Mouse (Mus musculus) urinary bladder, adult 18-20 months (tissue): ENCODE measurements around the gene Igdcc3.
A peak's percentile ranks its signal among the peaks of the same experiment; 100 is the strongest.
"Not testable (repeated sequence)": the region's sequence is repeated elsewhere in the genome, so short reads cannot be mapped to it uniquely, and the experiment has no call there.

Source experiments
- DNase-seq, 2 experiments: peaks; one replicate each; pipeline ENCODE4 v3.0.0; 2022; ENCODE audit warnings: low spot score in 2 of 2, mixed read lengths in 2 of 2

The Igdcc3 gene

DNA sequence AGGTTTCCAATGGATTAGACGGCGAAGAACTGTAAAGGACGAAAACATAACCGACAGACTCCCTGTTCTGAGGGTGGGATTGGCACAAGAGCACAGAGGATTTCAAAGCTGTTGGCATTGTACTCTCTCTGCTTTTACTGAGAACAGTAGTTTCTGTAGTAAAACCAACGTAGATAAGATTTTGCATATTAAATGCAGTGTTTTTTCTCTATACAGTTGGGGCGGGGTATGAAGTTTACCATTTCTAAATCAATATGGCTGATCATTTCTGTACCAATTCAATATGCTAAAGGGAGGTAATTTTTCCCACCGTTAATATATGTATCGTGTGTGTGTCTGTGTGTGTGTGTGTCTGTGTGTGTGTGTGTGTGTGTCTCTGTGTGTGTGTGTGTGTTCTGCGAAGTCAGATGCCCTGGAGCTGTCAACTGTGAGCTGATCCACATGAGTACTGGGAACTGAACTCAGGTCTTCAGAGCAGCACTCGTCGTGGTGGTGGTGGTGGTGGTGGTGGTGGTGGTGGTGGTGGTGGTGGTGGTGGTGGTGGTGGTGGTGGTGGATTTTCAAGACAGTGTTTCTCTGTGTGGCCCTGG, 61.3 kb downstream of the Igdcc3 start:
- DNase-seq: no peak

DNA sequence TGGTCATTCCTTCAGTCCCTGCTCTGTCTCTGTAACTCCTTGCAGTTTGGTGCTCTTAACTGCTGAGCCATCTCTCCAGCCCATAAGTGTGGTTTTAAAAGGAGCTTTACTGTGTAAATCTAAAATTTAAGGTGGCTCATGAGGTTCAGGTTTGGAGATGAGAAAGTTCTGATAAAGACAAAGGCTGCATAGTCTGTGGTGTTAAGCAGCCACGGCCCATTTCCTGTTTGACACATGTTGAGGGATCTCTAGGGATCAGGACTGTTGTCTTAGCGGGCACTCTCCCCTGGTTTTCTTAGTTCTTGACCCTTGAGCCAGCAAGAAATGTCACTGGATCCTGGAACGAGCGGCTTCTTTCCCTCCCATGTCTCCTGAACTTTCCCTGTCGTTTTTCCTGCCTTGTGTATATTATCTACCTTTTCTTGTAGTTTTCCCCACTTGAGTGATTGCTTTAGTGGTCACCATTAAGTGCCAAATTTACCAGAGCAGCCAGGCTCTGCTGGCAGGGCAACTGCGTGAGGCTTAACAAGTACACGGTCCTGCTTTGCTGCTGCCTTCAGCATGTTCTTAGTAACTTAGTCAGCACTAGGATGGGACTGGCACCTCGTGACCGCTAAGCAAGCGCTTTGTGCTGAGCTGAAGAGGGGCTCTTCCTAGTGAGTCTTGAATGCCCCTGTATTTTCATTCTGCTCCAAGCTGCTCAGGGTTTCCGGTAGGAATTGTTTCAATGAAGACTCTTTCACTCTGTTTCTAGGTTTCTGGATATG, 64.2 kb downstream of the Igdcc3 start:
- DNase-seq: no peak

DNA sequence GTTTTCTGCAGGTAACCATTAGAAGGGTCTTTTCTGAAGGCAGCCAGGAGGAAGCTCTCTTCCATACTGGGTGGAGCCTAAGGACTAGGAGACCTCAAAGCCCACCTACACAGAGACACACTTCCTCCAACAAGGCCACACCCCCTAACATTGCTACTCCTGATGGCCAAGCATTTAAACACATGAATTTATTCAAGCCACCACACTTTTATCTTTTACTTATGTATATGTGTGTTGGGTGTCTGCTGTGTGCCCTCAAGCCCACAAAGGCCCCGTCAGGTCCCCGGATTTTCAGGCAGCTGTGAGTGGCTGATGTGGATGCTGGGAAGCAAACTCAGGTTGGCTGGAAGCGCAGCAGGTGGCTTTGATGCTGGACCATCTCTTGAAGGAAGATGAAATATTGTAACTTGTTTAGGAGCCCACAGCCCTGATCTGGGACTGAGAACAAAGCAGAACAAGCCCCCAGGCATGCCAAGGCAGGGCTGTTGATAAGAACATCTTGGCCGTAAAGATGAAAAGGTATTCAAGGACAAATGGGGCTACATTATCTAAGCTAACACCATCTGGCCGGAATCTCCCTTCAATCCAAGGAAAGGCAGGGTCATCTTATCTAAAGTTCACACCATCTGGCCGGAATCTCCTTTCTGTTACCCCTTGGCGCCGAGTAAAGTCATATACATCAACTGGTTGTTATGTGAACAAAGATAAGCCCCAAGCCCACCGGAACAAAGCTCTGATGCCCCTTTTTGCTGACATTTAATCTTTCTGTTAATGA, 66.2 kb downstream of the Igdcc3 start:
- not testable (repeated sequence) for DNase-seq

DNA sequence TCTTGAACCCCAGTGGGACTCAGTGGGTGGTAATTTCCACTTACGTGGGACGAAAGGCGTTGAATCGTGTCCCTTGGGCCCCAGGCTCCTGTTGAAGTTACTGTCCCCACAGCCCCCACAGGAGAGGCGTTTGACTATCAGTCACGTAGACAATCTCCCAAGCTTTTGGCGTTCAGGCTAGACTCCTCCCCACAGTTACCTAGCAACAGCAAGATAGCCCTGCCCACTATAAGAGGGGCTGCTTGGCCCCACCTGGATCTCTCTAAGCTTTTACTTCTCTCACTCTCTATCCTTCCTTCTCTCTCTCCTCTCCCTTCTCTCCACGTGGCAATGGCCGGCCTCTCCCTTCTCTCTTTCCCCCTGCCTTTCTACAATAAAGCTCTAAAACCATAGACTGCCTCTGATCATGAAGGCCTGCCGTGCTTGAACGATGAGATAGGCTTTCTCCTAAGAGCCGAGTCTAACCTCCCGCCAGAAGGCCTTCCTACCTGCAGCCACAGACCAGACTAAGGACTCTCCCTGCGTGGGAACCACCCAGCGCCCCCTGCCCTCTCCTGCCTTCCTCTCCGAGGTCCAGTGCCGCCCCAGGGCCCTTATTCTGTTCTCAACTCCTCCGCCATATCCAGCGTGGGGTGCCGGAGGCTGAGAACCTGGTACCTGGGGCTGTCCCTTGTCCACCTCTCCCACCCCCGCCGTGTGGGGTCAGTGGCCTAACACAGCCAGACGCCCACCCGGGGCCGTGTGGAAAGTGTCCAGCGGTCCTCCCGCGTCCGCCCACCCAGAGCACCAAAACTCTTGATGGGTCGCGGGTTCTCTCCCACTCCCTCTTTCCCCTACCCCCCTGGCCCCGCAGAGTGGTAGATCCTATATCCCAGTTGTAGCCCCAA, 67.5 kb downstream of the Igdcc3 start:
- no peak for DNase-seq

DNA sequence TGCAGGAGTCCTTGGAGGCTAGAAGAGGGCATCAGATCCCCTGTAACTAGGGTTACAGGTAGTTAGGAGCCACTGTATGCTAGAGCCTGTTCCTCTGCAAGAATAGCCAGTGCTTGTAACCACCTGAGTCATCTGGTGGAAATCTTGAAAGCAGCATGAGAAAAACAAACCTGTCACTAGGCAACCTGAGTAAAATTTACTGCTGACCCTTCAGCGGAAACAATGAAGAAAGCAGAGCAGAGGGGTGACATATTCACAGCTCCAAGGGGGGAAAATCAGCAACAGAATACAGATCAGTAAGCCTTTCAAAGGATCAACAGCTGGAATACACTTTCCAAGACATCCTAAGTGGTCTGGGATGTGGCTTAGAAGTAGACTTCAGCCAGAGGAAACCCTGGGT, 70.6 kb downstream of the Igdcc3 start:
- DNase-seq: no peak

DNA sequence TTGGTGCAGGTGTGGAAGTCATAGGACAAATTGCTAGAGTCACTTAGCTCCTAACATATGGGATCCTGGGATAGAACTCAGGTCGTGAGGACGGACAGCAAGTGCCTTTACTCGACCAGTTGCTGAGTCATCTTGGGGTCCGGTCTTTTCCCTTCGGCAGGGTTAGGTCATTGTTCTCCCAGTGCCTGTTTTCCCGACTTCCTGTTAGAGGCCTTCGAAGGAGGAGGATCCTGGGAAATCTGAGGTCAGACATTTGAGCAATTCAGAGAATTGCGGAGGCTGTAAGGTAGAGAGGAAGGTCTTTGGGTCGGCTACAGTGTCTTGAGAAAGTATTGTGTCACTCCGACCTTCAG, 73.4 kb downstream of the Igdcc3 start:
- no peak for DNase-seq

DNA sequence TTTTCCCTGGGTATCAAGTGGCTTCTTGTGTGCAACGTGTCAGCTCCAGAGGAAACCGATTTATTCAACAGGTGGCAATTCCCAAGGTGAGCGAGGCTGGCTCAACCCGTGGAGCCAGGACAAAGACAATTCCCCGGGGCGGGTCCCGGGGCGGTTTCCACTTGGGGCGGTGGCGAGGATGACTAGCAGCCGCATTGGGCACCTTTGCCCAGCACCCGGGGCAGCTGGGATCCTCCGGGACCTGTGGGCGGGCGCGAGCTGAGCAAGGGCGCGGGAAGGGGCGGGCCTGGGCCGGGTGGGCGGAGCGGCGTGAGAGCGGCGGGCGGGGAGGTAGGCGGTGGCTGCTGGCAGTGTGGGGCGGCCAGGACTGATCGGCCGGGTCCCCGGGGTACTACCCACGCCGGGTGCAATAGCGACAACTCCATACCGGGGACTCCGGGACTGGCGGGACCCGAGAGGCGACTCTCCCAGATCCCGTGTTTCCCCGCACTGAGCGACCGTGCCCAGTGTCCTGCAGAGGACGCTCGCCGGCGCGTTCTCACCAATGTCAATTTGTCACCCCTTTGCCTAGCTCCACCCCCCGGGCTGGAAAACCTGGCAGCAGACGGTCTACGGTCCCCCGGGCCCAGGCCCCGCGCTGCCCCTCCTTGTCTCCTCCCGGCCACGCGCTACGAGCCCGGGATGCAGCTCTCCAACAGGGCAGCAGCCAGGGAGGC, 73.9 kb downstream of the Igdcc3 start:
- DNase-seq: peak; percentile 81 to 86

DNA sequence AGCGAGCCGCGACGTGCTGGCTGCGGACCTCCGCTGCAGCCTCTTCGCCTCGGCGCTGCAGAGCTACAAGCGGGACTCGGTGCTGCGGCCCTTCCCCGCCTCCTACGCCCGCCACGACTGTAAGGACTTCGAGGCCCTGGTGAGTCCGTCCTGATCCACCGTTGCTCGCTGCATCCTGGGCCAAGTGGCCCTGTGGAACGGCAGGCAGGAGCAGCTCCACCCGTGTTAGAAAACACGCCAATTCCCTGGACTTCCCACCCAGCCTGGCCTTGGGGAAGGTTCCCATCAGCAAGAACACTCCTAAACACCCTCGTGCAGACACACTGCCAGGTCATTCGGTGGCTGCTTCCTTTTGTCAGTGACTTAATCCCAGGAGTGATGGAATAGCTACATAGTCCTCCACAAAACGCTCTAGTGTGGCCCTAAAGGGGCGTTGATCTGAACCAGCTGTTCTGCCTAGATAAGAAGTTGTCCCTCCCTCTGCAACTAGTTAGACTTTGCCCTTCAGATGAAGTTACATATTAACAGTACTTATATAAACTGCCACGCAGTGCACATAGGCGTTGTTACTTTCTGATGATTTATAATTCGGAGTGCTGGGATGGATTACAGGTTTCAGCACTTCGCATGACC, 74.6 kb downstream of the Igdcc3 start:
- peak in 1 of 2 experiments; percentile 37 for DNase-seq

DNA sequence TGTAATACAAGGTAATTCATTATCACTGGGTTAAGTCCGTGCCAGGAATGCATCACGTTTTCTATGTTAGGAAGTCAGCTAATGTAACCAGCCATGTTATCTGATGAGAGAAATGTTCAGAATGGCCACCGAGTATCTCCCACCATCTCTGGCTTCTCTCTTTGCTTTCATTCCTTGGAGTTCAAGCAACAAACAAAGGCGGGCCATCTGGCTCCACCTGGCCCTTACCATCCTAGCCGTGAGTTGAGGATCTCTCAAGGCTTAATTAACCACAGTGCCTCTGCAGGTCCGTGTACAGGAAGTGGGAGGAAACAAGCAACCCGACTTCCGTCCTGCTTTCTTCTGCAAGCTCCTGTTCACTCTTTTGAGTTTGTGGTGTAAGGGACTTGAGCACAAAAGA, 76.0 kb downstream of the Igdcc3 start:
- no peak for DNase-seq

DNA sequence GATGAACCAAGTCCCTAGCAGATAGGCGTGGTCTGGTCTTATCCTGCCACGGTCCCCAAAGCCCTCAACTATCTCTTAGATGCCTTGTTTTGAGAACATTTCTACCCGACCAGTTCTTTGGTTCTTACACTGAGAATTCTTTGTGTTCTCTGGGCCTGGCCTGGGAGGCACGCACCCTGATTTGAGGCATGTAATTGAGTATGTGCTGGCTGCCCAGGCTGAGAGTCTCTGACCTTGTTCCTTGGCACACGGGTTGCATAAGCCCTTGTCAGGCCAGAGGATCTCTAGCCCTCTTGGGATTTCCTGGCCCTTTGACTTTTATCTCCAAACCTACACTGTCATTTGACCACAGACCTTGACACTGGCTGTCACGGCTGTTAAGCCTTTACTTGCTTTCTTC, 76.7 kb downstream of the Igdcc3 start:
- no peak for DNase-seq

DNA sequence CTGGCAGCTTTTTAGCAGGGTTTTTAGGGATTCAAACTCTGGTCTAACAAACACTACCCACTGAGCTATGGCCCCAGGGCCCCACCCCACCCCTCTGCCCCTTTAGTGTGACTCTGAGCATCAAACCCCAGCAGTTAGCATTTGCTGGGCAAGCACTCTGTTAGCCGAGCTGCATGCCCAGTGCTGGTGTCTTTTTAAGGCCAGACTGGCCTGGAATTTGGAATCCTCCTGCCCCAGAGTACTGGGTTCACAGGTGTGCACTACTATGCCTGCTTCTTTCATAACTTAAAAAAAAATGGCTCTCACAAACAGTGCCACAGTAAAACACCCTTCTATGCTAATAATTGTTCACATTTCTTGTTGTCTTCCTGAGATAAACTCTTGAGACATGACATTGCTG, 77.9 kb downstream of the Igdcc3 start:
- no peak for DNase-seq

DNA sequence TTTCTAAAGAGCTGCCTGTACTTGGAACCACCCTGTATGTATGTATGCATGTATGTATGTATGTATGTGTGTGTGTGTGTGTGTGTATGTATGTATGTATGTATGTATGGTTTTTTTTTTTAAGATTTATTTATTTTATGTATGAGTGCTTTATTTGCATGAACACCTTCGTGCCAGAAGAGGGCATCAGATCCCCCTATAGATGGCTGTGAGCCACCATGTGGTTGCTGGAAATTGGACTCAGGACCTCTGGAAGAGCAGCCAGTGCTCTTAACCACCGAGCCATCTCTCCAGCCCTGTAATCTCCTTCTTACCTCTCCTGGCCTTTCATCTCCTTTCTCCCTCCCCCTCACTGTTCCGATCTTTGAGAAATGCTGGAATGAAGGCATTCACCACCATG, 79.4 kb downstream of the Igdcc3 start:
- DNase-seq: not testable (repeated sequence)

DNA sequence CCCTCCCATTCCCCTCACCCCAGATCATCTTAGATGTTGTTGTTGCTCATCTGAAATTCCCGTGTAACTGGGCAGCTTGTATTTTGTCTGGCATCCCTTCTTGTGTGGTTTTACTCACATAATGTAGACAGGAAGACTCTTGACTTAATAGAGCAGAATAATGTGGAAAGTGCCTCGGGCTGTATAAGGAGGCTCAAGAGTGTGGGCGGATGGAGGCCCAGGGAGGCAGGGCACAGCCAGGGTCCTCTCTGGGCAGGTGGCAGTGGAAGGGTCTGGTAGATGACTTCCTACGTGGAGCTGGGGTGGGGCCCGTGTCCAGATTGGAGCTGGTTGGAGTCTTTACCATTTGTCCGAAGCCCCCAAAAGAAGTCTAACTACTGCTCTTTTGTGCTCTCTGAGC, 82.9 kb downstream of the Igdcc3 start:
- no peak for DNase-seq

DNA sequence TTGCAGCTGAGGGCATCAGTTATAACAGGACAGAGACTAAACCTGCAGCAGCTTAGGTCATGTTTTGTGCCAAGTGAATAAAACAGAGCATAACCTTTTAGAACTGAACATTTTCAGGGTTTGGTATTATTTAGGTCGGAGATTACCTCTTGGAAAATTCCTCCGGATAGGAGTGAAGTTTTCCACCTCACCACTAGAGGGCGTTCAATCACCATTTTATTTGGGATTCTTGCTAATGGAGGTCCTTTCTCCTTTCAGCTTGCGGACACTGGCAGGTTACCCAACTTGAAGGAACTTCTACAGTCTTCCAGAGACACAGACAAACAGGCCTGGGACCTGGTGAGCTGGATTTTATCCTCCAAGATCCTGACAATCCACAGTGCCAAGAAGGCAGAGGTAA, 84.8 kb downstream of the Igdcc3 start:
- DNase-seq: no peak

DNA sequence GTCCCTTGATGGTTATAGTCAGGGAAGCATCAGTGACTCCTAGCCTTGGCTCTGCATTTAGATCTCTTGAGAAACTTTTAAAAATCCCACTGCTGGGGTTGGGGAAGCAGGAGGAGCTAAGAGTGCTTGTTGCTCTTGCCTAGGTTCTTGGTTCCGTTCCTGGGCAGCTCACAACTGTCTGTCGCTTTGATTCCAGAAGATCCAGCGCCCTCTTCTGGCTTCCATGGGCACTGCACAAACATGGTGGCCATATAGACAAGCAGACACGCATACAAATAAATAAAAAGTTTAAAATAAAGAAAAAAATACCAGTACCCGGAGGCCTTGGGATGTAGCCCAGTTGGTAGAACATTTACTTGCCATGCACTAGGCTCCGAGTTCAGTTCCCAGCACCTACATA, 89.3 kb downstream of the Igdcc3 start:
- no peak for DNase-seq

DNA sequence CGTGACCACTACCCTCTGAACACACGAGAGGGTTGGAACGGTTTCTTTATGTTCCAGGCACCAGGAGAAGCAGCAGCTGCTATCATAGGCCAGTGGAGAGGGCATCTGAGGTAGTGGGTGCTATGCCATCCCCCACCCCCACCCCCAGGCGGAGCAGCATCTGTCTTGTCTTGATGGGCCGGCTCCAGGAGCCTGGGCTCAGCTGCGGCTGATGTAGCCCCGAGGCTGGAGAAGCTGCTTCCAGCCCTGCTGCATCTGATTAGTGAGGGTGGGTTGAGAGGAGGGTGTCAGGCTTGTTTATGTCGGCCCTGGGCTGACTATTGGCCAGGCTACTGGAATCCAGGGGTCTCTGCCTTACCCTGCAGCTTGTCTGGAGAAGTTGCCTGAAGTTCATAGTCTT, 90.3 kb downstream of the Igdcc3 start:
- DNase-seq: no peak

DNA sequence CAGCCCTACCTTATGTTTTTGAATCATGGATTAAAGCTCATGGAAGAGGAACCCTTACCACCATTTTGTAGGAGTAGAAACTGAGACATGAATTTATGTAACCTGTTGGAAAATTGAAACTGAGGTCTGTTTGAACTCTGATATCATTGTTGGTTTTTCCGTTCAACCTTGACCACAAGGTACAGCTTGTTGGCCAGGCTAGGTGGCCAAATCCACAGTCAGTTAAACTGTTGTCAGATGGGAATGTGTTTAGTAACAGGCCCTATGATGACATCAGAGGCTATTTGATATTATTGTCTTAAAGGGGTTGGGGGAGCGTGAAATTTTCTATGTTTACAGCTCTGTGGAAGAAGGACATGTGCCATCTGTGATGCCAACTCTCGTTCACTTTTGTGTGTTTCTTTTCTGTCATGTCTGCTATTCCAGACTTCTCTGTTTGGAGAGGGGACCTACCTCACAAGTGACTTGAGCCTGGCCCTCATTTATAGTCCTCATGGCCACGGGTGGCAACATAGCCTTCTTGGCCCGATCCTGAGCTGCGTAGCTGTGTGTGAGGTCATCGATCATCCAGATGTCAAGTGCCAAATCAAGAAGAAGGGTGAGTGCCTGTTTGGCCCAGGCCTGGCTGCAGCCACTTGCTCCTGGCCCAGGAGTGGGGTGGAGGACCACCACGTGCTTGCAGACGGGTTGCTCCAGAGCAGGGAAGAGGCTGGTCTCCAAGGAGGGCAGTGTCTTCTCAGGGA, 92.4 kb downstream of the Igdcc3 start:
- no peak for DNase-seq

DNA sequence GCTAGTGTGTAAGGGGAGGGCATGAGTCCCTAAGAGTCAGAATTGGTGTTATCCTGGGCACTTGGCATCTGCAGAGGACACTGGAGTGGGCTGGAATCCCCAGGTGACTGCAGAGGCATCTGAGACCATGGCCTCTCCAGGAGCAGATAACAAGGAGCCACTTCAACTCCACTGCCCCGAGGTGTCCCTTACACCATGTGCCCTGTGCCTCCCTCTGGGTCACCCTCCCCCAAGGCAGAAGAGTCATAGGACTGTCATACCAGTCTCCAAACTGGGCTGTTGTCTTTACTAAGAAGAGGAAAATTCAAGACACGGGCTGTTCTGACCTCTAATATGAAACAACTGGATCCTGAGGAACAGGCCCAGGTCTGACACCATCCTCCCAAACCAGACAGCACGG, 93.7 kb downstream of the Igdcc3 start:
- DNase-seq: no peak
